Mouse (Mus musculus) gastrocnemius, adult 8-10 months (tissue): ENCODE data around the gene Cenpu. TPM values are rescaled to one million over a fixed set of nuclear protein-coding genes. Genes with fewer than 3 reads are reported as not detected.

Experiments used
- DNase-seq, 2 experiments: peaks; one replicate each; pipeline ENCODE4 v3.0.0; 2022; ENCODE audit warnings: low spot score in 2 of 2
- total RNA-seq, 4 experiments: library from RNA; stranded (reverse); gene quantifications; 2 replicates each; pipeline ENCODE4 v1.2.4; 2022

Gene Cenpu
- total RNA-seq = under 1 TPM in 2 of 4 experiments, not detected in 2; 0.19 to 0.29 TPM

DNA sequence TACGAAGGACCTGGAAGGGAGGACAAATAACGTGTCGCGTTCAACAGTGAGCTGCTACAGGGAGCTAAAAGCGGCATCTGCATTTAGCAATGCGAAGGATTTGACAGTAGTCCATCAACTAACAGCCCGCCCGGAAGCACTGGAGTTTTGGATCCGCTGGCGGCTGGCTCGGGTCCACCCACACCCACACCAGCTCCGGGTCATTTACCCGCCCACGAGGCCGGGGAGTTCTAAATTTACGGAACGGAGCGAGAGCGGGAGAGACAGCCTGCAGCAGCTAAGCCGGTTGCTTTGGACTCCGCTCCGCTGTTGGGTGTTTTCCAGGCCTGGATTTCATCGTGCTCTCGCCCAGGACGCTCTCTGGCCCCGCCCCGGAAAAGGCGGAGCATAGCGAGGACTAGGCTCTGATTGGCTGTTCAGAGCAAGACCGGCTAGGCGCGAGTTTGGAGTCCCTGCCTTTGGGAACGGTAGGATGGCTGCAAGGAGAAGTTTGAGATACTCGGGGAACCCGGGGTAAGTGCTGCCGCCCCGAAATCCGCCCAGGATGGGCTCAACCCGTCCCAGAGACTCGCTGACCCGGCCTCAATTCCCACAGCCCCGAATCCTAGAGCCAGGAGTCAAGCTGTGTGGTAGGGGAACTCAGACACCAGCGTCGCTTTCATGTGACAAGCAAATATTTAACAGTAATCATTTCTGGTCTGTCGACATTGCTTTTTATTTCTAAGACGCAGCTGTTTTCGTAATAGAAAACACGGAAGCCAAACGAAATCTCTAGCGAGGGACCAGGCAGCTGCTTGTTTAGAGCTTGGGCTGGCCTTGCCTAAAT is at the start of gene Cenpu:
Cenpu (plus strand) TSS at position 414 of the 826 bp plus-strand sequence.
- peak; percentile 100 for DNase-seq

DNA sequence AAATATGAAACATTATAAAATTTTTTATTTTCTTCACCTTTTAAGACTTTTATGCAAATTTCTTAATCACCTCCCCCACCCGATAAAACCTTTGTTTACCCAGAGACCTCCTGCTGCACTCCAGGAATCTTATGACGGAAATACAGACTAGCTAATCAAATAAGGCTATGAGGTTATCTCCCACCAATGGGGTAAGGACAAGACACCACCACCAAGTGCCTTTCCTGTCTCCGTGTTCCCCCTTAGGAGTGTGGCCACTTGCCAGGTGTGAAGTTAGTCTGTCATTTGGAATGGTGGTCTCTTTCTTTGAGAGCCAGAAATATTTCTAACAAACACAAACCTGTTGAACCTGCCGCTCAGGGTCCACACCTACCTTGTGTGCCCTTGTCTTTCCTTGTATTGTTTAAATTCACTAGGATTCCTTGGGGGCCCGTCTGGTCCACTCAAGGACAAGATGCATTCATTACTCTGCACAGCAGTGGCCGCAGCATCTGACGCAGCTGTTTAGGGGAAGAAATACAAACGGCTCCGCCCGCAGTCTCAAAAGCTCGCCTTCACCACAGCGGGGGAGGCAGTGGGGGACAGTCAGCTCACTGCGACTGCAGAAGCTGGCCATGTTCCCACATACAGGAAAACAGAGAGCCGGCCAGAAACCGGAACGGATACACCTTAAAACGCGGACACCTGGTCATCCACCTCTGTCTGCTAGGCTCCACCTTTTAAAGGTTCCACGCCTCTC is 49.3 kb upstream of the Cenpu start:
- DNase-seq = no peak

DNA sequence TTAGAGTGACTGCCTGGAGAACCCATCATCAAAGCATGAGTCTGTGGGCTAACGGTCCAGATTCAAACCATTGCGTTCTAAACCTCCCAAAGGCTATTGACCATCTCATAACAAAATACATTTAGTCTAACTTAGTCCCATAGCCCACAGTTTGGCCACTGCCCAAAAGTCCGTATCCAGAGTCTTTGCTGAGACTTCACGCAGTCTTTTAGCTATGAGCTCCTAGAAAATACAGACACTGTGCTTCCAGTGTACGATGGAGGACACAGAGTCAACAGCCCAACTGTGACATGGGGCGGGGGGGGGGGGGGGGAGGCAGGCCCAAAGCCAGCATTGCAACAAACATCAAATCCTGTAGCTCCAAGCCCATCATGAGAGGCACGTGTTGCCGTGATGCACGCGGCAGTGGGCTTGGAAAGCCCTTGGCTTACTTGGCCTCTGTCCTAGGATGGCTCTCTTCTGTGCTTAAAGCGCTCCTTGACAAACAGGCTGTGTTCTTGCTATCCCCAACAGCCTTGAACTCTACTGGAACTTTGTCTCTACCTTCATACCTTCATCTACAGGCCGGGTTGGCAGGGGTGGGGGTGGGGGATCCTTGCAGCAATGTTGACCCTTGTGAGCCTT is 48.6 kb upstream of the Cenpu start:
- DNase-seq = no peak

DNA sequence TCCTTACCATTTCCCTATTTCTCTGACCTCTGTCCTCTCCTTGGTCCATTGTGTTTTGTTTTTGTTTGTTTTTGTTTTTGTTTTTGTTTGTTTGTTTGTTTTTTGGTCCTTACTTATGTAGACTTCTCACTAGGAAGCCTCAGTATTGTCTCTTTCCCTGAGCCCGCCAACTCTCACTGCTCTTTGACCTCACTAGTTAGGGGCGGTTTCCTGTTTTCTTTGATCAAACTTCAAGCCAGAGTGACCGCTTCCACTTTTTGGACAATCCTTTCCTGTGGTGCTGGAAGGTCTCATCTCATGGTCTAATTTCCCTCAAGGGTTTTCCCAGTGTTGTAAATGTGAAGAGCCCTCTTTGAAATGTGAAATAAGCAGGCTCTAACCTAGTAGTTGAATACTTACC is 47.6 kb upstream of the Cenpu start:
- no peak for DNase-seq

DNA sequence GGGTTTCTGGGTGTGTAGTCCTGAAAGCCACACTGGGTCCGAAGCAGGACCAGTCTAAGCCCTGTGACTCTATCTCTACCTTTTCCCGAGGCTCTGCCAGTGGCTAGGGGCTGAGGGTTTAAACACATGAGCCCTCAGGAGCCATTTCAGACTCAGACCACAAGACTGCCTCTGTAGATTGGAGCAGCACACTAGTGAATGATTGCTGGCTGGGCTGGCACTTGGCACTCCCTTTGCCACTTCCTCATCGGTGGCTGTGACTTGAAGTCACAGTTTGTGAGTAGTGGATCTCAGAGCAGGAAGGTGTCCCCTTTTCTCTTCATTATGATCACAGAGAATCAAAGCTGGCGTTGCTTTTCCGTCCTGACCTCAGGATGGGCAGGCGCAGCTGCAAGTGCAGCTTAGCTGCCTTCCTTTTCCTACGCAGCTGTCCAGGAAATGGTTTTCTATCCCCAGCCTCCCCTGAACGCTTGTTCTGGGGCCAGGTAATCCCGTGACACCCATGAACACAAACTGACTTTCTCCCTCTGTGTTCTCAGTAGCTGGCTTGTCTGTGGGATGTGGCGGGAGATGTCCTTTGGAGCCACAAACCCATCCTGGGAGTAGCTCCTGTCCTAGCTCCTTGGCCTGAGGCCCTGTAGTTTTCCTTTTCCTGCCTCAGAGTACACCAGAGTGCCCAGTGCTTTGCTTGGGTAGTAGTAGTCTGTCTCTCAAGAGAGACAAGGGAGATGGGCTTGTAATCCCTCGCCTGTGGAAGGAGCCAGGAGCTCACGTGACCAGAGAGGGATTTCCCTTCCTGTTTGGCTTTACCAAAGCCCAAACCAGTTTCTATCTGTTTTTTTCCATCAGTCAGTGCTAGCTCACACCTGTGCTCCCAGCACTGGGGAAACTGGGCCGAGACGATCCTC is 43.1 kb upstream of the Cenpu start:
- DNase-seq = no peak

DNA sequence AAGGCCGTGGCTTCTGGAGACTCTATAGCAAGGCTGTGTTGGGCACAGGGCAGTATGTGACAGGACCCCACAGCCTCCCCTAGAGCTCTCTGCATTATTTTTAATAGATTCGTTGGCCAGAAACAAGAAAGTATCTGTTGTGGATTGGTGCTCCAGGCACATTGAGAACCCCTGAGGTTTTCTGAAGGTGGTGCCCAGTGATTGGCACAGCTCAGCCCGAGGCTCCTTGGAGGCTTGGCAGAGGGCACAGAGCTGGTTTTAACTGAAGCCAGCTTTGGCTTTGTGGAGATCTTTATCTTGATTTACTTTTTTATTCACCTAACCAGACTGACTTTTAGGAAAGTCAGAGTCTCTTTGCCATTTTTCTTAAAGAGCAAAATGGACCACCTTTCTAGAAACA is 42.4 kb upstream of the Cenpu start:
- DNase-seq = no peak

DNA sequence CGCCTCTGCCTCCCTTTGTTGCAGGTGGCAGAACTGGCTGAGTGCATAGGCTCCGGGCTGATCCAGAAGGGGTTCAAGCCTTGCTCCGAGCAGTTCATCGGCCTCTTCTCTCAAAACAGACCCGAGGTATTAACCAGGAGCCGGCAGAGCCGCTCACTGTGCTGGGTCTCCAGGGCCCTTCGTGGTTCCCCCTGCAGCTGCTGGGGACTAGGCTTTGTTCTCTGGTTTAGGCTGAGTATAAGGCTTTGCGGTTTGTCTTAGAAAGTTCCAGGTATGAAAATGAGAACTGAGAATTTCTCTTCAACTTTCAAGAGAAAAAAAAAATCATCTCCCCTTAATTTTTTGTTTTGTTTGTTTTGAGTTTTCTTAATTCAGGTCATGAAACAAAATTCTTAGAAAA is 40.5 kb upstream of the Cenpu start:
- DNase-seq = no peak

DNA sequence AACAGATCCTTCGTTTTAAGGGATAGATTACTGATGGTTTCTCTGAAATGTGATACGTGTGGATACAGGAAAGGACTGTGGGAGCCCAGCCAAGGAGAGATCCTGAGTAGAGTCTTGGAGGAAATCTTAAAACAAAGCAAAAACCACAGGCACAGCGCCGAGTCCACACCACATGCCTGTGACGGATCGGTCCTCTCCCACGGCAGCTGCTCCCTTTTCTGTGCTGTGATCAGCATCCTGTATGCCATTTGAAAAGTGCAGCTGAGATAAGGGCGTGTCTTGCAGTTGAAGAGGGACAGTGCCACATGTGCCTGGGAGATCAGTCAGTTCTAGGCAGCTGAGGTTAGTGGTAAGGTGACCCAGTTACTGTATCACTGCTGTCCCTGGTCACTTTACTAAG is 39.3 kb upstream of the Cenpu start:
- no peak for DNase-seq

DNA sequence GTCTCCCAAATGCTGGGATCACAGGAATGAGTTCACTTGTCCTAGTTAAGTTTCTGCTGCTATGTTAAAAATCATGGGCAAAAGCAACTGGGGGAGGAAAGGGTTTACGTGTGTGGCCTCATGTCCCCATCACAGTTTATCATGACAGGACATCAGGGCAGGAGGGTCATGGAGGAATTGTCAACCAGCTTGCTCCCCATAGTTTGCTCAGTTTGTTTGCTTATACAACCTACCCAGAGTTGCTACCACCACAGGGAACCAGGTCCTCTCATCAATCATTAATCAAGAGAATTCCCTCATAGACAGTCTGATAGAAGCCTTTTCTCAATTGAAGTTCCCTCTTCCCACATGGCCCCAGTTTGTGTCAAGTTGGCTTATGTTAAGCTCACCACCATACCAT is 37.8 kb upstream of the Cenpu start:
- no peak for DNase-seq

DNA sequence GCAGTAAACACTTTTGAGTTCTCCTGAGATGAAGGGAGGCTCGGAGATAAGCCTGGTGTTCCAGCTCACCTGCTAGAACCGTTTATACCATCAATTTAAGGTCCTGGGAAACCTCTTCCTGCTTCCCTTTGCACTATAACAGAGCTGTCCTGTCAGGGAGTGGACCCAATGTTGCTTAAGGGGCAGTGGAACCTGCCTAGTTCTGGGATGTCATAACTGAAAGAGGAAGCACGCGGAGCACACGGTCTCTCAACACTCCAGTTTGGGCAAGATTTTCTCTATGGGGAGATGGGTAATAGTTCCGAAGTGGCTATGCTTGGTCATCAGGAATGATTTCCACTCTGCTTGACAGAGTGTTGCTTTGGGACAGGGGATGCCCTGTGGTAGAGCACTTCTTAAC is 31.2 kb upstream of the Cenpu start:
- DNase-seq = no peak

DNA sequence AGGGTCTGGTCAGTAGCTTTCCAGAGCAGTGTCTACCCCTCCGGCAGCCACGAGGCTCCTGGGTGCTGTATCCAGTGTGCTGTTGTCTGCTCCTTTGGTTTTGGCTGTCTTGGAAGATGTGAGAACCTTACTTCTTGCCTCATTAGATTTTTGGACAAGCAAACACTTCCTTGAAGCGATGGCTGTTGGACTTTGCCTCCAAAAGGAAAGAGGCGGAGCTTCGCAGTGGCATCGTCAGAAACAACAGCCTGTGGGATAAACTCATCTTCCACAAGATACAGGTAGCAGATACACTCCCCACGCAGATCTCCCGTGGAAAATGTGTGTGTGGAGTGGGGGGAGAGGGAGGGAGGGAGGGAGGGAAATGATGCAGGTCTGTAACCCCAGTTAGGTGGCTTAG is 25.7 kb upstream of the Cenpu start:
- DNase-seq = no peak

DNA sequence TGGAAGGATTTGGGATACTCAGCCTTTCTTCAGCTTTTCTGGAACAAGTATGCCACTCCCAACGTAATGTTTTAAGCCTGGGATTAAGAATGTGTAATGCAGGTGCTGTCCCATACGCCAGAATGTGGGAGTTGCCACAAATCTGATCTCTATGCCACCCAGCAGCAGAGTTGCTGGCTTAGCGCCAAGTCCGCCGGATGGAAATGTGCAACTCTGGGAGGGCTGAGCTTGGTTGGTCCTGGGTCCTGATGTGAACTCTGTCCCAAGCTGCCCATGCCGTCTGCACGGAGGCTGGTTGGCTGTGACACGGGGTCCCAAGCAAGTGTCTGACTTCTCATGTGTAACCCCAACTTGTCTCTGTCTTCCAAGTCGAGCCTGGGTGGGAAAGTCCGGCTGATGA is 25.0 kb upstream of the Cenpu start:
- no peak for DNase-seq

DNA sequence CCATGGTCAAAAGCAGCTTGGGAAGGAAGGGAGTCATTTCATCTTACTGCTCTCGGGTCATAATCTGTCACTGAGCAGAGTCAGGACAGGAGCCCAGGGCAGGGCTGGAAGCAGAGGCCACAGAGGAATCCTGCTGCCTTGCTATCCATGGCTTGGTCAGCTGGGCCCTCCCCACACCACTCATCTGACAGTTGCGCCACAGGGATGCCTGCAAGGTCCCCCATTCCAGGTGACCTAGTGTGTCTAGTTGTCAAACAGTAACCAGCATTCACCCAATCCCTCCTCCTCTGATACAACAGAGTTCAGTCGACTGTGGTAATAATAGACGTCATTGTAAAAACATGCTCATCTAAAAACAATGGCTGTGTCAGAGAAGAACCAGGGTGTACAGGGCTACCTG is 22.3 kb upstream of the Cenpu start:
- no peak for DNase-seq

DNA sequence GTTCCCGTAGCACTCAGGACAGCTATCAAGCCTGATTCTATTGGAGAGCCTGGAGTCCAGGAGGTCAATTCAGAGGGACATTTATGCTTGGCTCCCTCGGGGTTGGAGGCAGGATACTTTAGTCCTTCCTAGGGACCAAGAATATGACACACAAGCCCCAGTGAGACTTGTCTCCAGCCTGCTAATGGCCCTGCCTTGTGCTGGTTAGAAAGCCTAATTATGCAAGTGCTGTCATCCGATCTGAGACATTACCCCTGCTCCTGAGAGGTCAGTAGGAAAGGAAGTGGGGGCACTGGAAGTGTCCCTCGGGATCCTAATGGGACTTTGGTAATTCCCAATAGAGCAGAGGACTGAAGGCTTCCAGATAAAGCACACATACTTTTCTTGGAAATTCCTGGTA is 21.3 kb upstream of the Cenpu start:
- no peak for DNase-seq

DNA sequence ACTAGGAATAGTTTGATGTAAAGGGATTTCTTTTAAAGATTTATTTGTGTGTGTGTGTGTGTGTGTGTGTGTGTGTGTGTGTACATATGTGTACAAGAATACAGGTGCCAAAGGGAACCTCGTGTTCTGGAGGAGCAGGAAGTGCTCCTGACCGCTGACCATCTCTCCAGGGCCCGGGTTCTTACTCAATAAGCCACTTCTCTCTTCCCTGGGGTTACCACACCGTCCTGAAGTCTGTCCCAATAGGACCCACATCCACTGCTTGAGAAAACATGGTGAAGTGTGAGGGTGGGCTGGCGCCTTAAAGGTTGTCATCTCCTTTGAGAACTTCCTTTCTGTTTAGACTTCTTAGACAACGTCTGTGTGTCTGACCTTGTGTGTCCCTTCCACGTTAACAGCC is 17.9 kb upstream of the Cenpu start:
- no peak for DNase-seq

DNA sequence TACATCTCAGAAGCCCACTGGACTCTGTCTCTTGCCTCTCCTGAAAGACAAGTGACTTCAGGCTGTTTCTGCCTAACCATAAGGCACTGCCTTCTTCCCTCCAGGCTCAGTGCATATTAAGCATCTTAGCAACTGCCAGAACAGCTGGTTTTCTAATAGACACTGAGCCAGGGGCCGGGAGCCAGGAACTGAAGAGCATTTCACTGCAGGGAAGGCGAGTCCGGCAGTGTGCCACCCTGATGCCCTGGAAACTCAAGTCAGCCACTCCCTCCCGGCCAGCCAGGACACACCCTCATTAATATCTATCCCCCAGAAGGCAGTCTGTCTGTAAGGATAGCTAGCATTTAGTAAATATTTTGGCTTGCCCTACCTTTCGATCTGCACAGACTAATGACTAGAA is 12.1 kb upstream of the Cenpu start:
- DNase-seq = peak; percentile 72 to 84

DNA sequence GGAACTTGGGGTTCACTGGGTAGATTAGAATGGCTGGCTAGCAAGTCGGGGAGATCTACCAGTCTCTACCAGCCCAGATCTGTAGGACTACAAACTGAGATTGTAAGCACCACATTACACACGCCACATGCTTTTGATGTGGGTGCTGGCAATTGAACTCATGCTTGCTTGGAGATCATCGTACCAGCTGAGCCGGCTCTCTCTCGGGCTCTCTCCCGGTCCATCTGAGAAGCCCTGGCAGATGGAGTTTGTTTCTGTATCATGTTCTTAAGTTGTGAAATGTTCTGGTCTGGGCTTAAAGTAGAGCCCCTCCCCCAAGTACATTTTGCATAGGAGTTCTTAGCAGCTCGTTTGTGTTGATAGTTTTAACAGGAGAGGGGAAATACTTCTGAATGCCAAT is 8.6 kb upstream of the Cenpu start:
- DNase-seq = peak in 1 of 2 experiments; percentile 40

DNA sequence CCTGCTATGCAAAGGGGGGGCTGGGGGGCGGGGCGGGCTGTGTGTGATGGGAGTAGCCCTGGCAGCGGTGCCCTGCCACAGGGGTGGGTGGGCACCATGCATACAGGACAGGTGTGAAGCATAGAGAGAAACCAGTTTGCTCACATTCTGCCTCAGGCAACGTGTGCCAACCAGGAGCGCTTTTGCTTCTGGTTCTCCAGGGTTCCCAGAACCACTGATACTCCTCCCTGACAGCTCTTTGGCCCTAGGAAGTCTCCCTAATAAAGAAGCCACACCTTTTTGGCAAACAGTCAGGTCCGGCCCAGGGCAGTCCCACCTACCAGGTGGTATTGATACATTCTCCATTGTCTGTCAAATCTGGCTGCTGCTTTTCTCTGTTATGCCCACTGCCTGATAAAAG is 8.2 kb upstream of the Cenpu start:
- DNase-seq = no peak

DNA sequence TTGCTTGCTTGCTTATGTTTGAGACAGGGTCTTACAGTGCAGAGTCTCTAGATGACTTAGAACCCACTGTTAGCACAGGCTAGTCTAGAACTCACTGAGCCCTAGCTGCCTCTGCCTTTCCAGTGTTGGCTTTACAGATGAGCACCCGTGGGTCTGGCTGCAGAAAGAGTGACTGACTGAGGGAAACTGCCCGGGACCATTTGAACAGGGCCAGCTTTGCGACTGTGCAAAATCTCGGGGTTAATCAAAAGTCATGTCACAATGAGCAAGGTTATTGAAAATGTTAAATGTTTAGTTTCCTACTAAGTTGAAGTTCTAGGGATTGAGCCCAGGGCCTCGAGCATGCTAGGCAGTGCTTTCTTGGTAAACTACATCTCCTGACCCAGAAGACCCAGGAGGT is 6.0 kb upstream of the Cenpu start:
- DNase-seq = no peak

DNA sequence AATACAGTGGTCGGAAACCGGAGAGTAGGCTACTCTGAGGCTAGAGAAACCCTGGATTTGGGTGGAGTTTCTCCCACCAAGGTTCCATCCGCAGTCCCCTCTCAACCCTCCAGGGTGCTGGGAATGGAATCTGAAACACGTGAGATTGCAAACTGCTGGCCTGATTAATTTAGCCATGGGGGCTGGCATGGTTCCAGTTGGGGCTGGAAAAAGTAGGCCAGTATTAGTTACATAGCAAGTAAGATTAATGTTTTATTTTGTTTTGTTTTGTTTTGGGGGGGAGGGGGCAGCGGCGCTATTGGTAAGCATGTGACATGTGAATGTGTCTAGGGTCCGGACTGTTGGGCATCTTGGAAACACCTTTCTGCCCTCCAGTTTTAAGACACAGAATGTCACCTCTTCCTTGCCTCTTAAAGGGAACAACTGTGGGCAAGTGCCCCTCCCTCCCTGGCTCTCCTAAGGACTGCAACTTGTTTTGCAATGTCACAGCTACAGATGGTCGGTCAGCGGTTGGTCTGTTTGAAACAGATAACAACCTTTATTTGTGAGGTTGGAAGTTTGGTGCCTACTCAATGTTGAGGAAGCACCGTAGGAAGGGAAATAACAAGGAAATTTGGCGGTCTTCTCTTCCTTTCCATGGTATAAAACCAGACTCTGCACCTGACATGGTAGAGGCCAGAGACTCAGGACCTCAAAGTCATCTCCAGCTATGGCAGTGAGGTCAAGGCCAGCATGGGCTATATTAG is 5.2 kb upstream of the Cenpu start:
- no peak for DNase-seq

DNA sequence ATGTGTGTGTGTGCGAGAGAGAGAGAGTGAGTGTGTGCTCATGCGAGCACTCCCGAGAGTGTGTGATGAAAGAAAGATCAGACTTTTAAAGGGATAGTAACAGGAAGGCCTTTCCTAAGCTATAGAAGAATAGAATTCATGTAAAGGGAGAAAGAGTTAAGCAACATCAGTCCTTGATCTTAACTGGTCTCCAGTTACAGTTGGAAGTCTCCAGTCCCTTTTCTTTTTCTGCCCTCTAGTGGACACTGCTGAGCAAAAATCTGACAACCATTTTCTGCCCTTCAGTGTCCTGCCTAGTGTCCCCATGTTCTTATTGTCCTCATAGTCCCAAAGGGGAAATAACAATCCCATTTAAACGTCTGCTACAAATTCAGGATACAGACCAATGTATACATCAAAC is 4.6 kb upstream of the Cenpu start:
- no peak for DNase-seq
